Mouse (Mus musculus): ENCODE data around the gene B4galnt4. TPM values are rescaled to one million over a fixed set of nuclear protein-coding genes. Genes with fewer than 3 reads are reported as not detected.

The B4galnt4 gene
- total and polyA plus RNA-seq, 2 experiments from 2014 or later = 47.4 to 163 TPM

DNA sequence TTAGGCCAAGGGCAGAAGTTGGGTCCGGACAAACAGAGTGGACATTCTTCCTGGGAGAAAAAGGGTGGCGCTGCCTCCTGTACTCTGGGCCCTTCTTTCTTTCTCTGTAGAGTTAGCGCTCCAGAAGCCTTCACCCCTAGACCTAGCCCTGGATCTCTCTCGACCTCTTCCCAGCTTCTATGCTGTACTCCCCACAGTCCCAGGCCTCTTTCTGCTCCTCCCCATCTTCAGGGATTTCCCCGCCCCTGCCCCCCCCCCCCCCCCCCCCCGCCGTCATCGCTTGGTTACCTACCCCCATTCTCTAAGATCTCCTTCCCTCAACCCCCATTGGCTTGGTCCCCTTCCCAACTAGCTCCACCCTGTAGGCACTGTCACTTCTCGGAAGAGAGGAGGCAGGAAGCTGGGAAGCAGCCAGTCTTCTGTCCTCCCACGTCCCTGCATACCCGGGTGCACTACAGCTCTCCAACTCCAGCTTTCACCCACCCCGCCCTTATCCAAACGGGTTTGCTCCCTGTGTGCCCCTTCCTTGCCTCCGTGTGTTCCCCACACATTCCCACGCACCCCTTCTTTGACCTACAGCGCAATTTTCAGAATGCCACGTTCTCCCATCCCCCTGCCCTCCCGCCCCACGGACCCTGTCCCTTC lies 13.2 kb upstream of the B4galnt4 start:
- H3K9me3 ChIP-seq (ENCODE audit: low read length) = no peaks in the 10 kb centered on the region
- H3K9ac ChIP-seq = peak overlapping the region; percentile 53
- H3K4me2 ChIP-seq (ENCODE audit: low read depth) = peak overlapping the region; percentile 86
- H3K4me3 ChIP-seq (ENCODE audit: low read depth, low read length) = peak overlapping the region; percentile 47
- 7% methylated on average over 16 of the region's 19 CpGs for WGBS
- 0 out of 2 replicates have a peak, but pooled peaks cover 3% of the 10 kb centered on the region for H3K4me1 ChIP-seq (ENCODE audit: insufficient read depth)
- H3K27me3 ChIP-seq (ENCODE audit: insufficient read depth, low read length) = no peaks in the 10 kb centered on the region
- no peak for TF ChIP-seq CTCF (IDR thresholded peaks at IDR 0.05; ENCODE audit: low read depth)
- peak; percentile 81 for DNase-seq
- H3K27ac ChIP-seq (ENCODE audit: low read depth, low read length) = peak overlapping the region; percentile 78
- peak; percentile 91 for ATAC-seq
- no peaks in the 10 kb centered on the region for H3K36me3 ChIP-seq (ENCODE audit: insufficient read depth)

DNA sequence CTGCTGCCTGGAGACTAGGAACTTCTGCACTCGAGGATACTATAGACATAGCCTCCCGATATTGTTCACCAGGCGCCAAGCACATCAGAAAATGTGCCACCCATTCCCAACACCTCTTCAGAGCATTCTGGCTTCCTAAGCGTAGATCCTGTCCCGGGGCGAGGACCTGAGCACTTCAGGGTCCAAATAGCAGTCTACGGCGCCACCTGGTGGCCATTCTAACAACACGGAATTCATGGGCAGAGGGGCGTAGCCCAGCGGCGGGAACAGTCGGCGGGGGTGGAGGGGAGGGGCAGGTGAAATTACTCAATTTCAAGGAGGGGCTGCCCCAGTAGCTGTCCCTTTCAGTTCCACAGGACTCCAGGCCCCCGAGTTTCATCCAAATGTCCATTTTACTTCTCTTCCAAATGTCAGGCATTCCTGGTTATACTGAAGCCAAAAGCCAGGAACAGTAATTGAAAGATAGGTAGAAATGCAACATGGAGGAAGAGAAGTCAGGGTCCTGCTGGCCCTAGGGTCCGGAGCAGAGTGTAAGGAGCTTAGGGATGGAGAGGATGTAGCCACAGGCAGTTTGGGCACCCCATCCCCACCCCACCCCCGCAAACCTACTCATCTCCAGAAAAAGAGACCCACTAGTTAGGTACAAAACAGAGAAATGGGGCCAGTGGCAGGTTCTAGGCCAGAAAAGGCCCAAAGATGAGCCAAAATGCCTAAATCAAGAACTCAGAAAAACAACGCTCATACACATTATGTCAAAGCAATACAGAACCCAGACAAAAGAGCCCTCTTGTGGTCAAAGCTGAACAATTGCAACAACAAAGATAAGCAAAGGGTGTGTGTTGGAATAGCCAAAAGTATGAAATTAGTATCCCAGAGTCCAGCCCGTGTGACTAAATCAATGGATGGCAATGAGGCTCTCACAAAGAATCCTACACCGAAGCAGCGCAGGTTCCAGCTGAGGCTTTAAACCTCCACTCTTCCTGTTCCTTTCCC lies 12.4 kb upstream of the B4galnt4 start:
- WGBS = 6% methylated on average over 21 of the region's 21 CpGs
- Histone ChIP-seq H3K27ac (ENCODE audit: low read depth, low read length) (peak overlapping the region; percentile 78), H3K4me2 (ENCODE audit: low read depth) (peak overlapping the region; percentile 86), H3K4me3 (ENCODE audit: low read depth, low read length) (peak overlapping the region; percentile 47), H3K27me3 (ENCODE audit: insufficient read depth, low read length) (no peaks in the 10 kb centered on the region), H3K4me1 (ENCODE audit: insufficient read depth) (0 out of 2 replicates have a peak, but pooled peaks cover 3% of the 10 kb centered on the region), H3K36me3 (ENCODE audit: insufficient read depth) (no peaks in the 10 kb centered on the region), H3K9ac (peak overlapping the region; percentile 53), H3K9me3 (ENCODE audit: low read length) (no peaks in the 10 kb centered on the region)
- ATAC-seq (peak; percentile 96), DNase-seq (peak; percentile 94)
- peak; percentile 97 for TF ChIP-seq CTCF (IDR thresholded peaks at IDR 0.05; ENCODE audit: low read depth)

DNA sequence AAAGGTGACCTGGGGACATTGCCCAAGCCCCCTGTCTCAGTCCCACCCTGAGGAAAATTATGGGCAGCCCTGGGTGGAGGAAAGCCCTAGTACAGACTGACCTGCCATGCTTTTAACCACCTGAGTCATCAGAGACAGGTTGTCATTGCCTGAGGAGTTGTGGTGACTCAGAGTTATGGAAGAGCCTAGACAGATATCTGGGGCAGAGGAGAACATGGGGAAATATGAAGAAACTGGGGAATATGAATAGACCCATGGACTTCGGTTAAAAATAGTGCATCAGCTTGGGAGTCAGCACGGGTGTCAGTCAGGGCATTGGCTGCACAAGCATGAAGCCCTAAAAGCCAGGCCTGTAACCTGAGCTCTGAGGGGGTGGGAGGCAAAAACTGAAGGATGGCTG lies 11.6 kb upstream of the B4galnt4 start:
- DNase-seq (no peak), ATAC-seq (no peak)
- no peak for TF ChIP-seq CTCF (IDR thresholded peaks at IDR 0.05; ENCODE audit: low read depth)
- 77% methylated on average over 2 of the region's 2 CpGs for WGBS
- Histone ChIP-seq H3K27me3 (ENCODE audit: insufficient read depth, low read length) (no peaks in the 10 kb centered on the region), H3K4me3 (ENCODE audit: low read depth, low read length) (no peak overlapping the region), H3K4me2 (ENCODE audit: low read depth) (no peak overlapping the region), H3K9ac (no peak overlapping the region), H3K9me3 (ENCODE audit: low read length) (no peaks in the 10 kb centered on the region), H3K4me1 (ENCODE audit: insufficient read depth) (0 out of 2 replicates have a peak, but pooled peaks cover 3% of the 10 kb centered on the region), H3K36me3 (ENCODE audit: insufficient read depth) (no peaks in the 10 kb centered on the region), H3K27ac (ENCODE audit: low read depth, low read length) (no peak overlapping the region)

DNA sequence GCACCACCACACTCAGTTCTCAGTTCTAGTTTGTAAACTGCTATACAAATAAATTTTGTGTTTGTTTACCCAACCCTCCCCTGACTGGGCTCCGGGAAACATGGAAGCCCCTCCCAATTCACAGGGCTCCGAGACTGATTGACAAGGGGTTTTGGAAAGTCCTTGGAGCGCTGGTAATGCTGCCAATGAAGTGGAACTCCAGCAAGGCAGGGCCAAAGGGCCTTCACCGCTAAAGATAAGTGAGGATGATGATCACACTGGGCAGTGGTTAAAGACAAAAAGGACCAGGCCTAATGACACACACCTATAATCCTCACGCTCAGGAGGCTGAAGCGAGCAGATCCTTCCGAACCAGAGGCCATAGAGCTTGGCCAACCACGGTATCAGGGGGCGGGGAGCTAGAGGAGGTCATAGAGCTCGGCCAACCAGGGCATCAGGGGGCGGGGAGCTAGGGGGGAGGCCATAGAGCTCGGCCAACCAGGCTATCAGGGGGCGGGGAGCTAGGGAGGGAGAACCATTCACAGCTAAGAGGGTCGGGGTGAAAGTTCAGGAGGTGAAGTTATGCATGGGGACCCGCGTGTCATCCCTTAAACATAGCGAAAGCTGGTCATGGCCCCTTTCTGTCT lies 9.7 kb upstream of the B4galnt4 start:
- 0 out of 2 replicates have a peak, but pooled peaks cover 3% of the 10 kb centered on the region for H3K4me1 ChIP-seq (ENCODE audit: insufficient read depth)
- TF ChIP-seq CTCF (IDR thresholded peaks at IDR 0.05; ENCODE audit: low read depth) = no peak
- no peak overlapping the region for H3K4me3 ChIP-seq (ENCODE audit: low read depth, low read length)
- no peak for ATAC-seq
- no peaks in the 10 kb centered on the region for H3K36me3 ChIP-seq (ENCODE audit: insufficient read depth)
- H3K9me3 ChIP-seq (ENCODE audit: low read length) = no peaks in the 10 kb centered on the region
- DNase-seq = no peak
- no peaks in the 10 kb centered on the region for H3K27me3 ChIP-seq (ENCODE audit: insufficient read depth, low read length)
- no peak overlapping the region for H3K9ac ChIP-seq
- WGBS = 78% methylated on average over 17 of the region's 17 CpGs
- no peak overlapping the region for H3K4me2 ChIP-seq (ENCODE audit: low read depth)
- no peak overlapping the region for H3K27ac ChIP-seq (ENCODE audit: low read depth, low read length)

DNA sequence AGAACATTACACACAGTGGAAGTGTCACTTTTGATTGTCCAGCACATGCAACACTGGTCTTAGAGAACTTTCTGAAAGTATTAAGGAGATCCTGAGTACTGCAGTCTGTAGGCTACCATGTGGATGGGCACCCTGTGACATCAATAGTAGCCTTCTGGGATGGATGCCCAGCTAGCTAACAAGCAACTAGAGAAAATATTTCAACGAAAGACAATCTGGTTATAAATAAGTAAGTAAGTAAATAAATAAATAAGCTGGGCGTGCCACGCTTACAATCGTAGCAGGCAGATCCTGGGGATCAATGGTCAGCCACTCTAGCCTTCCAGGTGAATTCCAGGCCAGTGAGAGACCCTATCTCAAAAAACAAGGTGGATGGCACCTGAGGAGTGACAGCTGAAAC lies 8.9 kb upstream of the B4galnt4 start:
- no peak overlapping the region for H3K9ac ChIP-seq
- H3K27ac ChIP-seq (ENCODE audit: low read depth, low read length) = no peak overlapping the region
- 90% methylated on average over 4 of the region's 4 CpGs for WGBS
- H3K4me1 ChIP-seq (ENCODE audit: insufficient read depth) = 0 out of 2 replicates have a peak, but pooled peaks cover 3% of the 10 kb centered on the region
- H3K36me3 ChIP-seq (ENCODE audit: insufficient read depth) = no peaks in the 10 kb centered on the region
- ATAC-seq (no peak), DNase-seq (no peak)
- no peaks in the 10 kb centered on the region for H3K27me3 ChIP-seq (ENCODE audit: insufficient read depth, low read length)
- TF ChIP-seq CTCF (IDR thresholded peaks at IDR 0.05; ENCODE audit: low read depth) = no peak
- H3K4me2 ChIP-seq (ENCODE audit: low read depth) = no peak overlapping the region
- no peak overlapping the region for H3K4me3 ChIP-seq (ENCODE audit: low read depth, low read length)
- H3K9me3 ChIP-seq (ENCODE audit: low read length) = no peaks in the 10 kb centered on the region

DNA sequence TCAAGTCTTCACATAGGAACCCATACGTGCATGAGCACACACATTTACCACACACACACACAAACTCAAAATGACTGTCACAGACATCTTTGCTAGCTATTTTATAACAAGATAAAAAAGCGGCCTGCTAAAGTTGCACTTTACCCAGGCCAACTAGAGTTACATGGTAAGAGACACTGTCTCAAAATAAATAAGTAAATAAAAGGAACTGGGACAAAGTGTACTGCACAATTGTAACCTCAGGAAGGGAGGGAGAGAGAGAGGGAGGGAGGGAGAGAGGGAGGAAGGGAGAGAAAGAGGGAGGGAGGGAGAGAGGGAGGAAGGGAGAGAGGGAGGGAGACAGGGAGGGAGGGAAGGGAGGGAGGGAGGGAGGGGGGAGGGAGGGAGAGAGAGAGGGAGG lies 8.5 kb upstream of the B4galnt4 start:
- TF ChIP-seq CTCF (IDR thresholded peaks at IDR 0.05; ENCODE audit: low read depth) = no peak
- no peaks in the 10 kb centered on the region for H3K36me3 ChIP-seq (ENCODE audit: insufficient read depth)
- 75% methylated on average over 2 of the region's 2 CpGs for WGBS
- no peaks in the 10 kb centered on the region for H3K9me3 ChIP-seq (ENCODE audit: low read length)
- H3K4me3 ChIP-seq (ENCODE audit: low read depth, low read length) = no peak overlapping the region
- H3K9ac ChIP-seq = no peak overlapping the region
- H3K27ac ChIP-seq (ENCODE audit: low read depth, low read length) = no peak overlapping the region
- no peak for DNase-seq
- ATAC-seq = no peak
- 0 out of 2 replicates have a peak, but pooled peaks cover 3% of the 10 kb centered on the region for H3K4me1 ChIP-seq (ENCODE audit: insufficient read depth)
- H3K4me2 ChIP-seq (ENCODE audit: low read depth) = no peak overlapping the region
- H3K27me3 ChIP-seq (ENCODE audit: insufficient read depth, low read length) = no peaks in the 10 kb centered on the region
